Mouse (Mus musculus): ENCODE results near the gene Rnf43. TPM values are rescaled to one million over a fixed set of nuclear protein-coding genes. Genes with fewer than 3 reads are reported as not detected.
A peak's percentile ranks its signal among the peaks of the same experiment; 100 is the strongest.

The Rnf43 gene
- 3.2 and 3.3 TPM in 2 replicates for polyA plus RNA-seq (2016; fragmentation: Nextera tagmentation; extraction: Ambion mirVana)

- Histone ChIP-seq H3K27me3 (replicated peaks; ENCODE audit: low read depth, poor library complexity, severe bottlenecking) (peaks cover 27% of the 10 kb centered on the region), H3K36me3 (replicated peaks) (no peaks in the 10 kb centered on the region), H3K27ac (replicated peaks) (no peak within 1 kb of the TSS), H3K4me3 (peak within 1 kb of the TSS; percentile 55), H3K9me3 (no peaks in the 10 kb centered on the region), H3K4me1 (peaks cover 6% of the 10 kb centered on the region; the same call in 1 of the 2 replicates)
- DNase-seq (ENCODE audit: low spot score): peak; percentile 83
- under 1% methylated on average over 8 of the region's 8 CpGs for WGBS
Observed at GRCm38 (mm10) chr11:87662407-87662806, at the start of gene Rnf43. TSS of gene Rnf43 (plus strand) at chr11:87662722.

- Histone ChIP-seq H3K36me3 (replicated peaks) (peaks cover 100% of the 10 kb centered on the region), H3K4me3 (no peak overlapping the region), H3K9me3 (peaks cover 11% of the 10 kb centered on the region), H3K4me1 (no peaks in the 10 kb centered on the region), H3K27me3 (replicated peaks; ENCODE audit: low read depth, poor library complexity, severe bottlenecking) (no peaks in the 10 kb centered on the region), H3K27ac (replicated peaks) (no peak overlapping the region)
- DNase-seq (ENCODE audit: low spot score): no peak
- WGBS: 89% methylated on average over 7 of the region's 7 CpGs
Observed at GRCm38 (mm10) chr11:87613972-87614371, 48.5 kb upstream of the Rnf43 start.

GRCm38 (mm10) chr11:87615551-87615950 is 47.0 kb upstream of the Rnf43 start:
- Histone ChIP-seq H3K9me3 (peaks cover 11% of the 10 kb centered on the region), H3K36me3 (replicated peaks) (peaks cover 98% of the 10 kb centered on the region), H3K27ac (replicated peaks) (no peak overlapping the region), H3K27me3 (replicated peaks; ENCODE audit: low read depth, poor library complexity, severe bottlenecking) (no peaks in the 10 kb centered on the region), H3K4me3 (no peak overlapping the region), H3K4me1 (no peaks in the 10 kb centered on the region)
- DNase-seq (ENCODE audit: low spot score): no peak
- 94% methylated on average over 5 of the region's 5 CpGs for WGBS

DNA sequence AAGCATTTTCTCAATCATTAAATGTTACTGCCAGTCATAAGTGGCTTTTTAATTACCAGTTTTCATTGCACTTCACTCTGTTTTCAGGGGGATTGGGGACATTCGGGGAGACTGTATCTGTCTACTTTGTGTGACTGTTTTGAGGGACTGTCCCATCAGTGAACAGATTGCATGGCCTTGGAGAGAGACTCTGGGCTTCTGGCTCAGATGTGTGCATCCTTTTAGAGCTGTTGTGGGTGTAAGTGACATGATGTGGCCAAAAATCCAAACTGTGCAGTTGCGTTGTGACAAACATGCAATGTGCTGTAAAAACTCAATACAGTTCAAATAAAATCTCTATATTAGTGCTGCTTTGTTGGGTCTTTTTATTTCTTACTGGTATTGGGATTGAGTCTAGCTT is 46.6 kb upstream of the Rnf43 start:
- peaks cover 98% of the 10 kb centered on the region for H3K36me3 ChIP-seq (replicated peaks)

DNA sequence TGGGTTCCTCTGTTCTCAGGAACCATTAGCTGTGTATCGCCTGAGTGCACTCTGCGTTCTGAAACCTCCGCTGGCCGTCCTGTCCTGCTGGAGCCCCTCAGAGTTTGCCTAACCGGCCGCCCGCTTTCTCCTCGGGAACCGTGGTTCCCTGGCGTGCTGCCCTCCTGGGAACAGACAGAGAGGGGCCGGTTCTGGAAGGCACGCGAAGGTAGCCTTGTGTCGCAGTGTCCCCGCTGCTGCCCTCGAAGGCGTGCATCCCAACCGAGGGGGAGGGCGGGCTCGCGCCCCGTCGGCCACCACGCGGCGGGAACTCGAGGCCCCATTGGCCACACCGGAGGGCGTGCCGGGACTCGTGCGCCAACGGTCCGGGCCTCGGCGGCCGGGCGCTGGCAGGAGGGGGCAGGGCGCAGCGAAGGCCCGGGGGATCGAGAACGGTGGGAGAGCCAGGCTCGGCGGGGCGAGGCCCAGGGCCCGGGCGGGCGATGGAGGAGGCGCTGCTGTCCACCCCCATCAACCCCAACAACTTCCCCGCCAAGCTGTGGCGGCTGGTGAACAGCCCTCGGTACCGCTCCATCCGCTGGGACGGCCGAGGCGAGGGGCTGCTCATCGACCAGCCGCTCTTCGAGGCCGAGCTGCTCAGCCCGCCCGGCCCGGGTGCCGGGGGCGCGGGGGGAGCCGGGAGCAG is 45.6 kb upstream of the Rnf43 start, which contains the start of gene Hsf5:
Gene Hsf5, plus strand, starts transcription at position 375 of the 685 bp plus-strand sequence.
- Histone ChIP-seq H3K36me3 (replicated peaks) (peaks cover 92% of the 10 kb centered on the region), H3K27ac (replicated peaks) (no peak within 1 kb of the TSS), H3K27me3 (replicated peaks; ENCODE audit: low read depth, poor library complexity, severe bottlenecking) (no peaks in the 10 kb centered on the region), H3K4me3 (no peak within 1 kb of the TSS), H3K4me1 (no peaks in the 10 kb centered on the region), H3K9me3 (peaks cover 11% of the 10 kb centered on the region)
- no peak for DNase-seq (ENCODE audit: low spot score)
- WGBS: 90% methylated on average over 69 of the region's 69 CpGs

More for the DNA sequence above, 46.6 kb upstream of the Rnf43 start:
- H3K9me3 ChIP-seq: peaks cover 11% of the 10 kb centered on the region
- no peaks in the 10 kb centered on the region for H3K27me3 ChIP-seq (replicated peaks; ENCODE audit: low read depth, poor library complexity, severe bottlenecking)
- no peak for DNase-seq (ENCODE audit: low spot score)
- WGBS: 99% methylated on average over 2 of the region's 2 CpGs
- H3K27ac ChIP-seq (replicated peaks): no peak overlapping the region
- no peaks in the 10 kb centered on the region for H3K4me1 ChIP-seq
- H3K4me3 ChIP-seq: no peak overlapping the region

GRCm38 (mm10) chr11:87617606-87618005 is 44.9 kb upstream of the Rnf43 start:
- H3K27ac ChIP-seq (replicated peaks): no peak overlapping the region
- no peaks in the 10 kb centered on the region for H3K27me3 ChIP-seq (replicated peaks; ENCODE audit: low read depth, poor library complexity, severe bottlenecking)
- peaks cover 90% of the 10 kb centered on the region for H3K36me3 ChIP-seq (replicated peaks)
- no peaks in the 10 kb centered on the region for H3K4me1 ChIP-seq
- 95% methylated on average over 32 of the region's 32 CpGs for WGBS
- no peak for DNase-seq (ENCODE audit: low spot score)
- H3K9me3 ChIP-seq: peaks cover 11% of the 10 kb centered on the region
- H3K4me3 ChIP-seq: no peak overlapping the region

DNA sequence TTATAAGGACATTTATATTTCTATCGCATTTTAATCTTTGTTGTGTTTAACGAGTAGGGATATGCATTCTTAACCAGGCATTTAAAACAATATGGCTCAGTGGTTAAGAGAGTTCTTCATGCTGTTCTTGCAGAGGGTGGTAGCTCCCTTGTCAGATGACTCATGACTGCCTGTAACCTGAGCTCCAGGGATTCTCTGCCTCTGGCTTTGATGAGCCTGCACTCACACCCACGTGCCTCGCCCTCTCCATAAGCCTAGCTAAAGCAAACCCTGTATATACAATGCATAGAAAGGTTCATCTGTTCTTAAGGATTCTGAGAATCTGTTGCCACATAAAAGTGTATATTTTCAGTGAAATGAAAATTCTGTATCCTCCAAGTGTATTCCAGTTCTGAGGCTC is 39.4 kb upstream of the Rnf43 start:
- Histone ChIP-seq H3K9me3 (no peaks in the 10 kb centered on the region), H3K27me3 (replicated peaks; ENCODE audit: low read depth, poor library complexity, severe bottlenecking) (no peaks in the 10 kb centered on the region), H3K36me3 (replicated peaks) (peaks cover 80% of the 10 kb centered on the region), H3K4me3 (no peak overlapping the region), H3K4me1 (no peaks in the 10 kb centered on the region), H3K27ac (replicated peaks) (no peak overlapping the region)
- 73% methylated on average over 4 of the region's 4 CpGs for WGBS
- no peak for DNase-seq (ENCODE audit: low spot score)

- DNase-seq (ENCODE audit: low spot score): peak; percentile 52
- 38% methylated on average over 10 of the region's 10 CpGs for WGBS
- Histone ChIP-seq H3K4me1 (no peaks in the 10 kb centered on the region), H3K27me3 (replicated peaks; ENCODE audit: low read depth, poor library complexity, severe bottlenecking) (no peaks in the 10 kb centered on the region), H3K9me3 (no peaks in the 10 kb centered on the region), H3K27ac (replicated peaks) (no peak overlapping the region), H3K36me3 (replicated peaks) (peaks cover 32% of the 10 kb centered on the region), H3K4me3 (no peak overlapping the region)
Observed at GRCm38 (mm10) chr11:87629859-87630258, 32.7 kb upstream of the Rnf43 start.

GRCm38 (mm10) chr11:87638793-87639192 is 23.7 kb upstream of the Rnf43 start:
- H3K36me3 ChIP-seq (replicated peaks): peaks cover 4% of the 10 kb centered on the region
- peak overlapping the region; percentile 62 for H3K4me3 ChIP-seq
- peaks cover 13% of the 10 kb centered on the region for H3K4me1 ChIP-seq
- H3K27me3 ChIP-seq (replicated peaks; ENCODE audit: low read depth, poor library complexity, severe bottlenecking): no peaks in the 10 kb centered on the region
- no peaks in the 10 kb centered on the region for H3K9me3 ChIP-seq
- 17% methylated on average over 2 of the region's 2 CpGs for WGBS
- no peak for DNase-seq (ENCODE audit: low spot score)
- H3K27ac ChIP-seq (replicated peaks): peak overlapping the region; percentile 89

GRCm38 (mm10) chr11:87639206-87639605 is 23.3 kb upstream of the Rnf43 start:
- peak overlapping the region; percentile 89 for H3K27ac ChIP-seq (replicated peaks)
- H3K9me3 ChIP-seq: no peaks in the 10 kb centered on the region
- H3K36me3 ChIP-seq (replicated peaks): peaks cover 4% of the 10 kb centered on the region
- peaks cover 13% of the 10 kb centered on the region for H3K4me1 ChIP-seq
- WGBS: under 1% methylated on average over 29 of the region's 29 CpGs
- peak; percentile 80 for DNase-seq (ENCODE audit: low spot score)
- H3K4me3 ChIP-seq: peak overlapping the region; percentile 62
- no peaks in the 10 kb centered on the region for H3K27me3 ChIP-seq (replicated peaks; ENCODE audit: low read depth, poor library complexity, severe bottlenecking)

DNA sequence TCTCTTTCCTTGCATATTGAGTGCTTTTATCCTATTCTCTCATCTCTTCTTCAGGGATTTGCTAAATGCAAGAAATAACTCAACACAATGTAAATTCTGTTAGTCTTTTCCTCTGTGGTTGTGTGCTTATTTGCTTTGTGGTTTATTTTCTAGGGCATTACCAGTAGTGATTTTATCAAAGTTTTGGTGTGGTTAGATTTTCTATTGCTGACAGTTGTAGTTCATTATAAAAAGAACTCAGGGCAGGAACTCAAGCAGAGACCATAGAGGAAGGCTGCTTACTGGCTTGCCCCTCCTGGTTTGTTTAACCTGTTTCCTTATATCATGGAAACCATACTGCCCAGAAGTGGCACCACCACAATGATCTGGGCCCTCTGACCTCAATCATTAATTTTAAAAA is 19.7 kb upstream of the Rnf43 start:
- no peak overlapping the region for H3K27ac ChIP-seq (replicated peaks)
- no peaks in the 10 kb centered on the region for H3K9me3 ChIP-seq
- H3K4me3 ChIP-seq: no peak overlapping the region
- DNase-seq (ENCODE audit: low spot score): no peak
- H3K36me3 ChIP-seq (replicated peaks): no peaks in the 10 kb centered on the region
- H3K27me3 ChIP-seq (replicated peaks; ENCODE audit: low read depth, poor library complexity, severe bottlenecking): no peaks in the 10 kb centered on the region
- H3K4me1 ChIP-seq: peaks cover 13% of the 10 kb centered on the region

DNA sequence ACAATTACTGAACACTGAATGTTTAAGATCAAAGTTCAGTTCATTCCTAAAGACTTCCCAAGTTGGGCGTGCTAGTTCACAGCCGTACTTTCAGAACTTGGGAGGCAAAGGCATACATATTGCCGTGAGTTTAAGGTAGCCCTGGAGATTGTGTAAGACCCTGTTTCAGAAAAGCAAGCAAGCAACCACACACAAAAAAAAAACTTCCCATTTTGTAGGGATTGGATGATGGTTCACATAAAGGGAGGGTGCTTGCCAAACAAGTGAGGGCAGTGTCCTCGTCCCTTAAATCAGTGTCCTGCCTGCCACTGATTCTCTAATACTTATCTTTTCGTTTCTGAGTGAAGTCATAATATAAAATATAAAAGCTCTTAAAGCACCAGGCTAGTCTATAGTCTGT is 7.8 kb upstream of the Rnf43 start:
- no peaks in the 10 kb centered on the region for H3K36me3 ChIP-seq (replicated peaks)
- DNase-seq (ENCODE audit: low spot score): no peak
- H3K4me1 ChIP-seq: no peaks in the 10 kb centered on the region
- H3K27ac ChIP-seq (replicated peaks): no peak overlapping the region
- 0 out of 2 replicates have a peak, but pooled peaks cover 3% of the 10 kb centered on the region for H3K27me3 ChIP-seq (replicated peaks; ENCODE audit: low read depth, poor library complexity, severe bottlenecking)
- 84% methylated on average over 5 of the region's 5 CpGs for WGBS
- no peaks in the 10 kb centered on the region for H3K9me3 ChIP-seq
- H3K4me3 ChIP-seq: no peak overlapping the region

DNA sequence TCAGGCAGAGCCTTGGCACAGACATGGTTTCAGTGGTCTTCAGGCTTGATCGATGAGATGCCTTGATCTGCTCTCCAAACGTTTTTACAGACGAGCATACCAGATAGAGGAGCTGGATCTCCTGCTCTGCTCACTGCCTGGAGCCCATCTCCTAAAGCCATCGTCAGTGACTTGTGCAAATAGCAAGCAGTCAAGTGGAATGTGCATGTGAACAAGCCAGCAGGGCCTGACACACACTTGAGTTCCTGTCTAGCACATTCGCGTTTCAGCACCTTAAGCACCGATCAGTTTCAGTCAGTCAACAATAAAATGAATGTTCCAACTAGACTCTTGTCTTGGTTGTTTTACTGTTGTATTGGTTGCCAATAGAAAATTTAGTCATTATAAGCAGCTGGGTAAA is 3.3 kb upstream of the Rnf43 start:
- WGBS: 81% methylated on average over 7 of the region's 7 CpGs
- no peak overlapping the region for H3K4me3 ChIP-seq
- H3K4me1 ChIP-seq: peaks cover 6% of the 10 kb centered on the region; the same call in 1 of the 2 replicates
- no peak for DNase-seq (ENCODE audit: low spot score)
- H3K9me3 ChIP-seq: no peaks in the 10 kb centered on the region
- H3K27ac ChIP-seq (replicated peaks): no peak overlapping the region
- H3K27me3 ChIP-seq (replicated peaks; ENCODE audit: low read depth, poor library complexity, severe bottlenecking): peaks cover 22% of the 10 kb centered on the region
- H3K36me3 ChIP-seq (replicated peaks): no peaks in the 10 kb centered on the region
